Mouse (Mus musculus) midbrain, embryonic 10.5 days (tissue): ENCODE measurements around the gene Cenpc1. TPM values are rescaled to one million over a fixed set of nuclear protein-coding genes. Genes with fewer than 3 reads are reported as not detected.

Source experiments
- DNase-seq: peaks from one replicate; pipeline ENCODE4 v3.0.0-alpha.2; 2017; ENCODE audit warnings: low spot score
- H3K27ac ChIP-seq: fragments of 300-500 bp; sonication (generic); replicated peaks from 2 replicates; pipeline ENCODE4 v1.5.1; 2016; ENCODE audit warnings: mild to moderate bottlenecking
- H3K27me3 ChIP-seq: fragments of 300-500 bp; sonication (generic); 2 replicates; pipeline ENCODE4 v1.6.1; 2016; ENCODE audit warnings: low read depth, mild to moderate bottlenecking; ENCODE audit not compliant: poor library complexity, severe bottlenecking
- H3K36me3 ChIP-seq: fragments of 300-500 bp; sonication (generic); 2 replicates; pipeline ENCODE4 v1.6.1; 2016; ENCODE audit warnings: mild to moderate bottlenecking, moderate library complexity
- H3K4me1 ChIP-seq: fragments of 300-500 bp; sonication (generic); 2 replicates; pipeline ENCODE4 v1.6.1; 2016
- H3K4me3 ChIP-seq: fragments of 300-500 bp; sonication (generic); 2 replicates; pipeline ENCODE4 v1.5.1; 2016; ENCODE audit warnings: mild to moderate bottlenecking, moderate library complexity
- H3K9me3 ChIP-seq: fragments of 300-500 bp; sonication (generic); replicated peaks from 2 replicates; pipeline ENCODE4 v1.6.1; 2016; ENCODE audit warnings: mild to moderate bottlenecking
- WGBS: fragments of 180-500 bp; shearing (Covaris S2); methylation state at CpG from one replicate; pipeline ENCODE4 v1.1.7; 2016; 5-methylcytosine and 5-hydroxymethylcytosine counted together
- polyA plus RNA-seq: library from polyadenylated mRNA; unstranded; fragments of >200 nt; fragmentation: Nextera tagmentation; extraction: Ambion mirVana; gene quantifications from 2 replicates; pipeline ENCODE4 v1.2.1, GENCODE M21; 2016

Gene Cenpc1
- polyA plus RNA-seq, 1 experiment from 2014 or later = 38.0 TPM

DNA sequence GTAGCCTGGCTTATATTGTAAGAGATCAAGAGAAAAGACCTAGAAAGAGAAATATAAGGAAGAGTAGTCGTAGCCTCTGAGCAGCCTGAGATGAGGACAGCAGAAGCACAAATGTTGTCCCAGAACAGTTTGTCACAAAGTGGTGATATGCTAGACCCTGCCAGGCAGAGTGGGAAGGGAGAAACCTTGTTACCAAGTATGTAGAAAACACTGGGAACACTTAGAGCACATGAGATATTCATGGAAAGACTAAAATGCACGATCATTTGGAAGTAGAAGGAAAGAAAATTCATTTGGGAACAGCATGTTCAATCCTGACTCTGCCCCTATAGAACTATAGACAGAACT, 77.9 kb downstream of the Cenpc1 start:
- 89% methylated on average over 2 of the region's 2 CpGs for WGBS
- Histone ChIP-seq H3K4me3 (no peak overlapping the region), H3K27ac (no peak overlapping the region), H3K27me3 (no peaks in the 10 kb centered on the region), H3K36me3 (no peaks in the 10 kb centered on the region), H3K4me1 (no peaks in the 10 kb centered on the region), H3K9me3 (no peaks in the 10 kb centered on the region)
- DNase-seq = no peak

DNA sequence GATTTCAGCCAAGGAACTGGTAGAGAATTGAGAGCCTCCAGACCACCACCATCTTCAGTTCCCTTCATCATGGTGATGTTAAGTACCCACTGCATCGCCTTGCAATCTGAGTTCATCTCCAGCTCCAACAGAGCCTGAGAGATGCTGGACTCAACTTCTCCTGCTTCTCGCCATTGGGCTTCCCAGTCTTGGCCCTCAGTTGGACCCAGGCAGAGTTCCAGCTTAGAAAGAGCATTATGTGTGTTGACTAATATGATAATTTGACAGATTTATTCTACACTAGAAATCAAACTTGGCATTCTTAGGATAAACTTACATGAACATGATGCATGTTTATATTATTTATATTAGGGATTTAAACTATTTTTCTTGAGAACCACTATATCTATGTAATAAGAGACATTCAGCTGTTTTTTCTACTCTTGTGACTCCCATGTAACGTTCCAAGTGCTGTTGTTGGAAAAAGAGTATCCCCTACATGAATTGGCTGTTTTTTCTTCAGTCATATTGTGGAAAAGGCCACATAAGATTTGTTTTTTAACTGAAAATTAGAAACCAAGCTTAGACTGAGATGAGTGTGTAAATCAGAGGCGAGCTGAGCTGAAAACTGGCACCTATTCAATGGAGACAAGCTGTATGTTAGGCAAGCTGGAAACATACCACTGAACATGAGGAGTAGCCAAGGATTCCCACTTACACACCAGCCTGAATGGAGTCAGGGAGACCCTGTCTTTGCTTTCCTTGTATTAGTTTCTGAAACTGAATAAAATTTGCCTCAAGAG, 78.5 kb downstream of the Cenpc1 start:
- H3K9me3 ChIP-seq = no peaks in the 10 kb centered on the region
- no peaks in the 10 kb centered on the region for H3K4me1 ChIP-seq
- no peaks in the 10 kb centered on the region for H3K27me3 ChIP-seq
- WGBS = 82% methylated on average over 4 of the region's 4 CpGs
- no peaks in the 10 kb centered on the region for H3K36me3 ChIP-seq
- H3K27ac ChIP-seq = no peak overlapping the region
- H3K4me3 ChIP-seq = no peak overlapping the region
- no peak for DNase-seq

DNA sequence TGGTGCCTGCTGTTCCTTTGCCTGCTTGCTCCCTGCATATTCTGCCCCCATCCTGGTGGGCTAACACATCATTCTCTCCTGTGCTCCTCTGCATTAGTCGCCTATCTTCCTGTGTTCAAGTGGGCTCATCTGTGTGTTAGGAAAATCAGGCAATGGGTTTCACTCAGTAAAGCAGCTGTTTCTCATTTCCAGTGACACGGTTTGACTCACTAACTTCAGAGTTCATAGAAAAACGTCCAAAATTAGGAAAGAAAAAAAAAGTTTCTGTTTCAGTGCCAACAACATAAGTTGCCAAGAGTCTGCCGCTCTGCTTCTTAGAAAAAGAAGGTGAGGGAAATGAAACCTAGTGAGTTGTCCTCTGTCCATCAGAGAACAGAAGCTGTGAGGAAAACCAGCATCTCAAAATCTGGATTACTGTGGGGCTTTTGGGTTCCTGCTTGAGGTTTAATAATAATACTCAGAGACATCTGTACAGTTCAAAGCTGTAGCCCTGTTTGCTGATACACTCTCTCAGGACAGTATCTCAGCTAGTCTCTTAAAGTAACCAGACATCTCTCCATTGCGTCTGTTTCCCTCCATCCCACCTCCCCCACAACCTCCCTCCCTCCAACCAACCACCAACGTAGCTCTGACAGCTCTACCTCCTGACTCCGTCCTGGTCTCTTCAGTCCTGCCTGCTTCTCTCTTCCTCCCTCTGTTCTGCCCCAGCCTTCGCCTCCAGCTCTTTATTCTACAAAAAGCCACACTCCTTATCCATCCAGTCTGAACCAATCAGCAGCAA, 87.5 kb downstream of the Cenpc1 start:
- Histone ChIP-seq H3K36me3 (no peaks in the 10 kb centered on the region), H3K4me1 (no peaks in the 10 kb centered on the region), H3K27me3 (no peaks in the 10 kb centered on the region), H3K4me3 (no peak overlapping the region), H3K9me3 (no peaks in the 10 kb centered on the region), H3K27ac (no peak overlapping the region)
- no peak for DNase-seq
- WGBS = 71% methylated on average over 8 of the region's 8 CpGs

DNA sequence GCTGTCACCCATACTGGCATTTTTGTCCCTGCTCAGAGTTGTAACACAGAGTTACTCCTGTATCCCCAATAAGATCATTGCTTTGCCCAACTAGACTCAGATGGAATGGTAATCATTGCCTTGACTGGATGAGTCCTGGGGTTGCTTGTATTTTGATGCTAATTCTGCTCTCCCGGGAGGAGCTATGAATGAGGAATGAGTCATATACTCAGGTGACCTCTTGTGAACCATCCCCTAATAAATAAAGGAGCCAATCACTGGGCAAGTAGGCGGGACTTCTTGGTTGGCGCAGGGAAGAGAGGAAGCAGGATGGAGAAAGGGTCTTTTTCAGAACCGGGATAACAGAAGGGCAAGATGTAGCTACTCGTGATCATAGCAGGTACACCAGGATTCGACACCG, 102.6 kb downstream of the Cenpc1 start:
- WGBS = 87% methylated on average over 7 of the region's 7 CpGs
- no peaks in the 10 kb centered on the region for H3K36me3 ChIP-seq
- no peak for DNase-seq

More for the DNA sequence above, 102.6 kb downstream of the Cenpc1 start:
- Histone ChIP-seq H3K27me3 (no peaks in the 10 kb centered on the region), H3K27ac (no peak overlapping the region), H3K4me3 (no peak overlapping the region), H3K4me1 (no peaks in the 10 kb centered on the region), H3K9me3 (no peaks in the 10 kb centered on the region)

Other genes starting within 250 kb of the Cenpc1 start
- 0.09 and 0.20 TPM in 2 replicates for gene Stap1, start 6.2 kb upstream of the Cenpc1 start, polyA plus RNA-seq
- 15.9 and 18.0 TPM in 2 replicates for gene Uba6, start 107.2 kb upstream of the Cenpc1 start, polyA plus RNA-seq
- 0.05 TPM in 1 of 2 replicates, not detected in the other for gene Gnrhr, start 132.3 kb upstream of the Cenpc1 start, polyA plus RNA-seq
- not detected in 2 replicates for gene Tmprss11c, start 223.7 kb upstream of the Cenpc1 start, polyA plus RNA-seq